Mouse (Mus musculus) intestine, embryonic 15.5 days (tissue): Measurements from ENCODE around the gene Arid4a. TPM values are rescaled to one million over a fixed set of nuclear protein-coding genes. Genes with fewer than 3 reads are reported as not detected.
"Not testable (repeated sequence)": the region's sequence is repeated elsewhere in the genome, so short reads cannot be mapped to it uniquely, and the experiment has no call there.

Experiments used
- ATAC-seq: fragments of 200-750 bp; cut with Nextera tagmentation; 2 replicates; pipeline ENCODE4 v1.8.0; 2017; ENCODE audit warnings: moderate TSS enrichment, moderate library complexity
- H3K27ac ChIP-seq: fragments of 300-500 bp; sonication (generic); 2 replicates; pipeline ENCODE4 v1.5.1; 2015; ENCODE audit warnings: mild to moderate bottlenecking, inconsistent platforms
- H3K27me3 ChIP-seq: fragments of 300-500 bp; sonication (generic); replicated peaks from 2 replicates; pipeline ENCODE4 v1.6.1; 2015; ENCODE audit warnings: inconsistent platforms
- H3K36me3 ChIP-seq: fragments of 300-500 bp; sonication (generic); 2 replicates; pipeline ENCODE4 v1.6.1; 2015; ENCODE audit warnings: inconsistent platforms
- H3K4me1 ChIP-seq: fragments of 300-500 bp; sonication (generic); replicated peaks from 2 replicates; pipeline ENCODE4 v1.6.1; 2015; ENCODE audit warnings: inconsistent platforms
- H3K4me2 ChIP-seq: fragments of 300-500 bp; sonication (generic); replicated peaks from 2 replicates; pipeline ENCODE4 v1.6.1; 2015; ENCODE audit warnings: mild to moderate bottlenecking, inconsistent platforms
- H3K4me3 ChIP-seq: fragments of 300-500 bp; sonication (generic); replicated peaks from 2 replicates; pipeline ENCODE4 v1.5.1; 2015; ENCODE audit warnings: inconsistent platforms
- H3K9ac ChIP-seq: fragments of 300-500 bp; sonication (generic); 2 replicates; pipeline ENCODE4 v1.6.1; 2015; ENCODE audit warnings: inconsistent platforms
- H3K9me3 ChIP-seq: fragments of 300-500 bp; sonication (generic); 2 replicates; pipeline ENCODE4 v1.6.1; 2016; ENCODE audit warnings: inconsistent platforms
- WGBS: fragments of 180-500 bp; shearing (Covaris S2); methylation state at CpG from one replicate; pipeline ENCODE4 v1.1.7; 2015; 5-methylcytosine and 5-hydroxymethylcytosine counted together
- polyA plus RNA-seq: library from polyadenylated mRNA; unstranded; fragments of >200 nt; fragmentation: Nextera tagmentation; extraction: Ambion mirVana; gene quantifications from 2 replicates; pipeline ENCODE4 v1.2.1, GENCODE M21; 2015

Arid4a gene
- polyA plus RNA-seq, 1 experiment from 2014 or later = 39.3 TPM

- no peak for ATAC-seq
- Histone ChIP-seq H3K36me3 (peaks cover 37% of the 10 kb centered on the region), H3K27me3 (no peaks in the 10 kb centered on the region), H3K4me2 (no peak overlapping the region), H3K9ac (no peak overlapping the region), H3K4me3 (no peak overlapping the region), H3K9me3 (no peaks in the 10 kb centered on the region), H3K4me1 (no peaks in the 10 kb centered on the region), H3K27ac (no peak overlapping the region)
- WGBS = 87% methylated on average over 4 of the region's 4 CpGs
These were observed 56.3 kb downstream of the Arid4a start for GRCm38 (mm10) chr12:71072048-71072447.

GRCm38 (mm10) chr12:71073113-71073730 is 57.4 kb downstream of the Arid4a start:
- 64% methylated on average over 12 of the region's 12 CpGs for WGBS
- Histone ChIP-seq H3K27ac (no peak overlapping the region), H3K27me3 (no peaks in the 10 kb centered on the region), H3K9me3 (no peaks in the 10 kb centered on the region), H3K4me3 (no peak overlapping the region), H3K4me1 (no peaks in the 10 kb centered on the region), H3K36me3 (peaks cover 37% of the 10 kb centered on the region), H3K4me2 (no peak overlapping the region), H3K9ac (no peak overlapping the region)
- peak; percentile 58; the same call in 1 of the 2 replicates for ATAC-seq

GRCm38 (mm10) chr12:71086331-71086730 is 70.5 kb downstream of the Arid4a start:
- Histone ChIP-seq H3K4me1 (no peaks in the 10 kb centered on the region), H3K9ac (no peak overlapping the region), H3K27ac (no peak overlapping the region), H3K4me3 (no peak overlapping the region), H3K9me3 (no peaks in the 10 kb centered on the region), H3K4me2 (no peak overlapping the region), H3K36me3 (no peaks in the 10 kb centered on the region), H3K27me3 (no peaks in the 10 kb centered on the region)
- ATAC-seq = no peak
- WGBS = 89% methylated on average over 8 of the region's 8 CpGs

- not testable (repeated sequence) for H3K4me1 ChIP-seq, H3K4me3 ChIP-seq, H3K9ac ChIP-seq, H3K27me3 ChIP-seq, ATAC-seq, H3K27ac ChIP-seq, H3K4me2 ChIP-seq, H3K9me3 ChIP-seq, H3K36me3 ChIP-seq
- WGBS = 80% methylated on average over 4 of the region's 4 CpGs
These were observed 88.5 kb downstream of the Arid4a start for GRCm38 (mm10) chr12:71104275-71104674.

DNA sequence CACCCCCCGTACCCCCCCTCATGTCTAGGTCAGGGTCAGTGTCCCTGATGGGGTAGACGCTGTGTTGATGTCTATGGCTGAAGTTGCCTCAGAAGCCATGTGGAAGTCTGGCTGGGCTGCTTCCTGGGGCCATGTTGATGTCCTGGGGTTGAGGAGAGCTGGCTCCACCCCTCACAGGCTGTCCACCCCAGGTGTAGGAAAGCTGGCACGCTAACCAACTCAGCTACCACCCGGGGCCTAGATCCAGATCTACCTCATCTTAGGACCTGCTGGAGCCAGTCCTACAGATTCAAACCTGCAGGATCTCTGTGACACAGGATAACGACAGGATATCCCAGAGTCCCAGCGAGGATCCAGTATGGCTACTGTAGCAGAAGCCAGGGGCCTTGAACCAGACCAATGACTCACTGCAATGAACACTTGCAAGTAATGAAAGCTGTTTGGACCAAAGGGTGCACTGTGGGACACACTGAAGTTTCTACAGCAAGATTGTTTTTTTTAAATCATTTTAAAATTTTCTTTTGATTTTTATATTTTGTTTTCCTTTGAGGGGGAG is 91.5 kb downstream of the Arid4a start:
- no peak overlapping the region for H3K27ac ChIP-seq
- peaks cover 5% of the 10 kb centered on the region; the same call in 1 of the 2 replicates for H3K4me1 ChIP-seq
- no peak overlapping the region for H3K4me2 ChIP-seq
- no peak overlapping the region for H3K4me3 ChIP-seq
- no peak overlapping the region for H3K9ac ChIP-seq
- no peaks in the 10 kb centered on the region for H3K36me3 ChIP-seq
- H3K27me3 ChIP-seq = no peaks in the 10 kb centered on the region
- H3K9me3 ChIP-seq = no peaks in the 10 kb centered on the region
- ATAC-seq = no peak
- 85% methylated on average over 6 of the region's 6 CpGs for WGBS

DNA sequence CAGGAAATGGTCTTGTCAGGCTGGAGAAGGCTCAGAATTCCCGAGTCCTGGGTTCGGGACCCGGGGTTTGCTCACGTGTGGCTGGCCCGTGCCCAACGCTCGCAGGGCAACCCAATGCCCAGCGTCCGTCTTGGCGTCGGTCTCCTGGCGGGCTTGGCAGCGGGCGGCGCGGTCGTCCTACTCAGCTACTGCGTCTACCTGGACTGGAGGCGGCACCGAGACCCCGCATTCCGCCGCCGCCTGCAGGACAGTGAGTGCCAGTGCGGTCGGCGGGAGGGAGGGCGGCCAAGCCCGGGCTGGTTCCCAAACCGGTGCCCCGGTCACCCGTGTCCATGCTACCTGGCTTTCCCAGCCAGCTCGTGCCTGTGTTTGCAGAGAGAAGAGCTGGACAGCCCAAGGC is 95.5 kb downstream of the Arid4a start, which contains the start of gene Tomm20l:
Gene Tomm20l (plus strand): TSS at position 98 of the 400 bp plus-strand sequence.
- Histone ChIP-seq H3K9ac (peak within 1 kb of the TSS; percentile 6; the same call in 1 of the 2 replicates), H3K27me3 (no peaks in the 10 kb centered on the region), H3K4me3 (peak within 1 kb of the TSS; percentile 26), H3K27ac (no peak within 1 kb of the TSS), H3K4me2 (peak within 1 kb of the TSS; percentile 66), H3K36me3 (no peaks in the 10 kb centered on the region), H3K9me3 (no peaks in the 10 kb centered on the region), H3K4me1 (peaks cover 5% of the 10 kb centered on the region; the same call in 1 of the 2 replicates)
- ATAC-seq = peak; percentile 65; the same call in 1 of the 2 replicates
- WGBS = 8% methylated on average over 33 of the region's 33 CpGs

- 85% methylated on average over 10 of the region's 10 CpGs for WGBS
These were observed 97.3 kb downstream of the Arid4a start for GRCm38 (mm10) chr12:71113074-71113473.

DNA sequence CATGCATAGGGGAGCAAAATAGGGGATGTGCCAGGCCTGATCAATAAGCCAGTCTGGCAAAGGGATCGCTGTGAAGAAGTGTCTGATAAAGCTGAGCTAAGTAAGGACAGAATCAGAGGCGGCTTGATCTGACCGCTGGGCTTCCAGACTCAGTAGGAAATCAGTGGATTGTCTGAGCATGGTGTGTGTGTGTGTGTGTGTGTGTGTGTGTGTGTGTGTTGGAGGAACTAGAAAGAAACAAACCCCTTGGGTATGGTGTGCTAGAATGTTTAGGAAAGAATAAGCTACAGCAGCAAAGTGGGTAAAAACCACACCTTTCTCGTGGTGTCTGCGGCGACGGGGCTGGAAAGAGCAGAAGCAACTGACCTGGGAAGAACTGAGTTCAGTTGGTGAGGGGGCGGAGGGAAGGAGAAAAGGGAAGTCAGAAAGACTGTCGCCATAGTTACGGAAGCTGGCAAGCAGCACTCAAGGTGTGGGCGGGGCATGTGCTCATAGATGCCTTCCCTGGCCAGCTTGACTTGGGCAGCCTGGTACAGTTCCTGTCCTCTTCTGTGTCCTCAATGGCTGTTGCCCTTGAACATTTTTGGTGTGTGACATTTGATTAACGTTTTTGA is 98.0 kb downstream of the Arid4a start:
- no peak overlapping the region for H3K4me3 ChIP-seq
- no peak overlapping the region; the same call in 1 of the 2 replicates for H3K4me2 ChIP-seq
- no peaks in the 10 kb centered on the region for H3K27me3 ChIP-seq
- ATAC-seq = peak; percentile 73; the same call in 1 of the 2 replicates
- H3K27ac ChIP-seq = no peak overlapping the region
- peaks cover 5% of the 10 kb centered on the region; the same call in 1 of the 2 replicates for H3K4me1 ChIP-seq
- H3K36me3 ChIP-seq = no peaks in the 10 kb centered on the region
- no peaks in the 10 kb centered on the region for H3K9me3 ChIP-seq
- no peak overlapping the region for H3K9ac ChIP-seq
- WGBS = 26% methylated on average over 12 of the region's 12 CpGs

More at GRCm38 (mm10) chr12:71113074-71113473, 97.3 kb downstream of the Arid4a start:
- Histone ChIP-seq H3K27ac (no peak overlapping the region), H3K4me3 (no peak overlapping the region), H3K9me3 (no peaks in the 10 kb centered on the region), H3K4me1 (peaks cover 5% of the 10 kb centered on the region; the same call in 1 of the 2 replicates), H3K4me2 (no peak overlapping the region), H3K27me3 (no peaks in the 10 kb centered on the region), H3K36me3 (no peaks in the 10 kb centered on the region), H3K9ac (no peak overlapping the region)
- ATAC-seq = no peak

GRCm38 (mm10) chr12:71116411-71116810 is 100.6 kb downstream of the Arid4a start:
- Histone ChIP-seq H3K4me3 (no peak overlapping the region), H3K36me3 (no peaks in the 10 kb centered on the region), H3K9me3 (no peaks in the 10 kb centered on the region), H3K27me3 (no peaks in the 10 kb centered on the region), H3K4me2 (no peak overlapping the region), H3K4me1 (0 out of 2 replicates have a peak, but pooled peaks cover under 1% of the 10 kb centered on the region), H3K27ac (no peak overlapping the region), H3K9ac (no peak overlapping the region)
- WGBS = 72% methylated on average over 5 of the region's 5 CpGs
- no peak for ATAC-seq

DNA sequence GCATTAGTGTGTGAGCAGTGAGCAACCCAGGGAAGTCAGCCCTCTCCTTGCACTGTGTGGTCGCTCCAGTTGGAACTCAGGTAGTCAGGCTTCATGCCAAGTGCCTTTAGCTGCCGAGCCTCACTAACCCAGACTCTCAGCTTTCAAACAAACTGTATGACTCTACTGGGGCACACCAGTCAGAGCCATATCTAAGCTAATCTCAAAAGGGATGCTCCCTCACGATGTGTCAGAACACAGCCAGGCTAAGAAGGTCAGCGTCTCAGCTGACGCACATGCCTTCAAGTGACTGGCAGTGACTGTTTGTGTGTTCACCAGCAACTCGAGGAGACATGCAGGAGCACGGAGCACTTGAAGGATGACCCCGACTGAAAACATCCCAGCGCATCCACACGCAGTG is 106.9 kb downstream of the Arid4a start:
- no peaks in the 10 kb centered on the region for H3K4me1 ChIP-seq
- H3K9ac ChIP-seq = no peak overlapping the region
- no peak for ATAC-seq
- no peaks in the 10 kb centered on the region for H3K27me3 ChIP-seq
- no peak overlapping the region for H3K4me2 ChIP-seq
- 86% methylated on average over 10 of the region's 10 CpGs for WGBS
- no peaks in the 10 kb centered on the region for H3K9me3 ChIP-seq
- no peak overlapping the region for H3K4me3 ChIP-seq
- H3K36me3 ChIP-seq = peaks cover 7% of the 10 kb centered on the region
- no peak overlapping the region for H3K27ac ChIP-seq

DNA sequence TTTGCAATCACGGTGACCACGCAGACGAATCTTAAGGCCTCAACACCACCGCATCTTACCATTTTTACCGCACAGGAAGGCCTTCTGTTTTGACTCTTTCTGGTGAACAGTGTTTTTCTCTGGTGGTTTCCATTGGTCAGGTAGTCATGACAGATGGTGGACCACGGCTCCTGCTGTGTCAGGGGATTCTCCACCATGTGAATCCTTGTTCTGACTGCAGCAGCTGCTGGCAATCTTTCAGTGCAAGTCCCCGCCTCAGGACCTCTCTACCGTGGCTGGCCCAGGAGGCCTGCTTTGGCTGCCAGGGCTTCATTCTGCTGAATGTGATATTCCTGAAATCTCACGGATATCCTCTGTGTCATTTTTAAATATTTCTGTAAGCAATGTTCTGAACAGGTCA is 107.5 kb downstream of the Arid4a start:
- Histone ChIP-seq H3K4me1 (no peaks in the 10 kb centered on the region), H3K9me3 (no peaks in the 10 kb centered on the region), H3K9ac (no peak overlapping the region), H3K4me2 (no peak overlapping the region), H3K36me3 (peaks cover 7% of the 10 kb centered on the region), H3K27ac (no peak overlapping the region), H3K27me3 (no peaks in the 10 kb centered on the region), H3K4me3 (no peak overlapping the region)
- no peak for ATAC-seq
- WGBS = 92% methylated on average over 9 of the region's 9 CpGs

- ATAC-seq = no peak
These were observed 119.8 kb downstream of the Arid4a start for GRCm38 (mm10) chr12:71135581-71135980.

More at GRCm38 (mm10) chr12:71135581-71135980, 119.8 kb downstream of the Arid4a start:
- Histone ChIP-seq H3K4me1 (peaks cover 5% of the 10 kb centered on the region; the same call in 1 of the 2 replicates), H3K27ac (no peak overlapping the region), H3K4me2 (peak overlapping the region; percentile 72), H3K9ac (no peak overlapping the region), H3K4me3 (peak overlapping the region; percentile 94), H3K27me3 (no peaks in the 10 kb centered on the region), H3K9me3 (no peaks in the 10 kb centered on the region), H3K36me3 (peaks cover 17% of the 10 kb centered on the region; the same call in 1 of the 2 replicates)
- 29% methylated on average over 5 of the region's 5 CpGs for WGBS
